Mouse (Mus musculus) effector memory CD4-positive, alpha-beta T cell, adult 5 months (primary cell): ENCODE results near the gene Tst. TPM values are rescaled to one million over a fixed set of nuclear protein-coding genes. Genes with fewer than 3 reads are reported as not detected.

Source experiments
- polyA plus RNA-seq: library from polyadenylated mRNA; unstranded; fragments of 100-300 nt; shearing (Covaris generic); gene quantifications from one replicate; pipeline ENCODE4 v1.2.1, GENCODE M21; 2017

The Tst gene
- 0.36 TPM for polyA plus RNA-seq

GRCm38 (mm10) chr15:78405517-78406211 lies at the start of gene Tst:
TSS of gene Tst (minus strand) at chr15:78405907.

DNA sequence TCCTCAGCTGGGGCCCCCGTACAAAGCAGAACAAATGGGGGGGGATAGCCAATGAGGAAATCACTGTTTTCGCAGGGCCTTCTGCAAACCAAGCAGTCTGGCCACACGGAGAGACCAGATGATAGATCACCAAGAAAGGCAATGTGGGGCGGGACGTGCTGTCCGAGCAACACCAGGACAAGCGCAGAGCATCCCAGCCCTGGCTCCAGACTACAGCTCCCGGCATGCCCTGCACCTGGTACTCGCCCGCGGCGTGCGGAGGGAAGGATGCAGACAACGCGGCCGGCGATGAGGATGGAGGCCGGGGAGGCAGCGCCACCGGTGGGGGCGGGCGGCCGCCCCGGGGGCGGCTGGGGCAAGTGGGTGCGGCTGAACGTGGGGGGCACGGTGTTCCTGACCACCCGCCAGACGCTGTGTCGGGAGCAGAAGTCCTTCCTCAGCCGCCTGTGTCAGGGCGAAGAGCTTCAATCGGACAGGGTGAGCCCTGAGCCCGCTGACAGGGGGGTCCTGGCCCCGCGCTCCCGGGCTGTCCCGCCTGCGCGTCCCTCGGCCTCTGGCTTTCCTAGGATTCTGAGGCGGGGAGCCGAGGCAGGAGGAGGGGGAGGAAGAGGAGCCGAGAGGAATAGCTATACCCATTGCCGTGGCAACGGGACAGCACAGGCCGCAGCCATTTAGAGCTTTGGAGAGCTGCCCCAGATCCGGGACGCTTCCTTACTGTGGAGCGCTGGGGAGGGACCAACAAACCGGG lies 22.9 kb upstream of the Tst start, which contains the start of gene Kctd17:
Gene Kctd17, plus strand, starts transcription at position 174 of the 748 bp plus-strand sequence.

DNA sequence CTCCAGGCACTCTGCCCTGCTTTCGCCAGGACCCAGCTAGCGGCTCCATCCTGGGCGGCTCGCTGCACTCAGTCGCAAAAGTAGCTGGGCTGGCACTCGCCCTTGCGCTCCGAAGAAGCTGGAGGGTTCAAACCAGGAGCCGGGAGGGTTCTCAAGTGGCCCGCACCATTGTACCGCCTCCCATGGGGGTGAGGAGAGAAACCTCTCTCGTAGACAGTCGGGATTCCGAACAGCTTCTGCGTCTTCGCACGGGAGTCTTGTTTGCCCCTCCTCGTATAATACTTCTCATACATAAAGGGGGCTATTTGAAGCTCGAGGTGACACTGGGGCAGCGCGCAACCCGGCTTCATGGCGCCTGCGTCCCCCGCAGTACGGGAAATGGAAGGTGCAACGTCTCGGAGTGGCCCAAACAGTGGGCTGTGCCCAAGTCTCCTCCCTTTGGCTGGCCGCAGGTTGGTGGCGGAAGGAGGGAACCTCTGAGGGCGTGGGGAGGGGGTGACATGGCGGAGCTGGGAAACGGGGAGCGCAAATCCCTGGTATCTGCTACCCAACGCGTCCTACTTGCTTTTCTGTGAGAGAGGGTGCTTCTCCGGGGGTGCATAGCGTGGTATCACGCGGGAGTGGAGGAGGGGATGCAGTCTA lies 707 bp upstream of the Tst start, which contains the start of gene Mpst:
Gene Mpst, plus strand, starts transcription at position 124 of the 642 bp plus-strand sequence.

GRCm38 (mm10) chr15:78395478-78395962 lies 10.2 kb downstream of the Tst start, which contains the start of gene Tex33:
TSS of gene Tex33 (minus strand) at chr15:78395912.

Other genes with a start within 250 kb of the Tst start
- 40.1 TPM for gene Ift27, start 231.8 kb downstream of the Tst start, polyA plus RNA-seq
- not detected for gene Pvalb, start 199.5 kb downstream of the Tst start, polyA plus RNA-seq
- gene Ncf4, start 161.1 kb downstream of the Tst start, polyA plus RNA-seq, result 94.7 TPM
- not detected for gene Csf2rb2, start 100.2 kb downstream of the Tst start, polyA plus RNA-seq
- gene Csf2rb, start 80.2 kb downstream of the Tst start, polyA plus RNA-seq, result not detected
- gene Tex33, start 10.0 kb downstream of the Tst start, polyA plus RNA-seq, result not detected
- gene Mpst, start 509 bp upstream of the Tst start, polyA plus RNA-seq, result 5.0 TPM
- 16.4 TPM for gene Kctd17, start 22.7 kb upstream of the Tst start, polyA plus RNA-seq
- not detected for gene Tmprss6, start 62.7 kb upstream of the Tst start, polyA plus RNA-seq
- gene Il2rb, start 89.4 kb upstream of the Tst start, polyA plus RNA-seq, result 461 TPM
- 0.85 TPM for gene C1qtnf6, start 125.5 kb upstream of the Tst start, polyA plus RNA-seq
- gene Sstr3, start 138.8 kb upstream of the Tst start, polyA plus RNA-seq, result not detected
- 1,705 TPM for gene Rac2, start 166.9 kb upstream of the Tst start, polyA plus RNA-seq
- 224 TPM for gene Cyth4, start 191.1 kb upstream of the Tst start, polyA plus RNA-seq